Mouse (Mus musculus) liver, postnatal 0 days (tissue): ENCODE data around the gene Zfp148. TPM values are rescaled to one million over a fixed set of nuclear protein-coding genes. Genes with fewer than 3 reads are reported as not detected.

Experiments used
- ATAC-seq: fragments of 200-750 bp; cut with Nextera tagmentation; 2 replicates; pipeline ENCODE4 v1.8.0; 2017; ENCODE audit warnings: mild to moderate bottlenecking, moderate library complexity
- DNase-seq: peaks from one replicate; pipeline ENCODE4 v3.0.0-alpha.2; 2016
- H3K27ac ChIP-seq: fragments of 300-500 bp; sonication (generic); 2 replicates; pipeline ENCODE4 v1.5.1; 2014; ENCODE audit warnings: antibody characterized with exemption, moderate library complexity, mild to moderate bottlenecking, low read depth
- H3K27me3 ChIP-seq: fragments of 300-500 bp; sonication (generic); 2 replicates; pipeline ENCODE4 v1.6.1; 2014; ENCODE audit warnings: low read length, control low read depth, mixed read lengths; ENCODE audit not compliant: insufficient read depth
- H3K36me3 ChIP-seq: fragments of 300-500 bp; sonication (generic); replicated peaks from 2 replicates; pipeline ENCODE4 v1.6.1; 2014; ENCODE audit warnings: mild to moderate bottlenecking, control low read depth, low read length, moderate library complexity, mixed read lengths; ENCODE audit not compliant: insufficient read depth
- H3K4me1 ChIP-seq: fragments of 300-500 bp; sonication (generic); 2 replicates; pipeline ENCODE4 v1.6.1; 2014; ENCODE audit warnings: antibody characterized with exemption, mild to moderate bottlenecking, control low read depth; ENCODE audit not compliant: insufficient read depth
- H3K4me2 ChIP-seq: fragments of 300-500 bp; sonication (generic); 2 replicates; pipeline ENCODE4 v1.6.1; 2014; ENCODE audit warnings: low read depth, mild to moderate bottlenecking, low read length, moderate library complexity, mixed read lengths
- H3K4me3 ChIP-seq: fragments of 300-500 bp; sonication (generic); 2 replicates; pipeline ENCODE4 v1.5.1; 2014; ENCODE audit warnings: low read depth, low read length
- H3K9ac ChIP-seq: fragments of 300-500 bp; sonication (generic); replicated peaks from 2 replicates; pipeline ENCODE4 v1.6.1; 2014; ENCODE audit warnings: mild to moderate bottlenecking, moderate library complexity
- H3K9me3 ChIP-seq: fragments of 300-500 bp; sonication (generic); 2 replicates; pipeline ENCODE4 v1.6.1; 2016; ENCODE audit warnings: mild to moderate bottlenecking, control low read depth, low read length, mixed read lengths
- CTCF ChIP-seq: sonication (generic); IDR thresholded peaks from 2 replicates; pipeline ENCODE4 v1.5.1; 2016; ENCODE audit warnings: antibody characterized with exemption, low read depth
- EP300 ChIP-seq: IDR thresholded peaks from 2 replicates; pipeline ENCODE4 v1.6.1; 2016; ENCODE audit warnings: antibody characterized with exemption, low read depth, mild to moderate bottlenecking
- WGBS: fragments of 180-500 bp; shearing (Covaris S2); extraction: QIAGEN DNeasy Blood & Tissue Kit; methylation state at CpG from one replicate; pipeline ENCODE4 v1.1.7; 2014; ENCODE audit not compliant: insufficient replicate concordance; 5-methylcytosine and 5-hydroxymethylcytosine counted together
- polyA plus RNA-seq: library from polyadenylated mRNA; unstranded; fragments of >200 nt; fragmentation: Nextera tagmentation; extraction: Ambion mirVana; gene quantifications from 2 replicates; pipeline ENCODE4 v1.2.1, GENCODE M21; 2015

Zfp148 gene
- polyA plus RNA-seq, 1 experiment from 2014 or later = 13.2 TPM

GRCm38 (mm10) chr16:33357805-33358204, 22.8 kb upstream of the Zfp148 start:
- Histone ChIP-seq H3K9ac (no peak overlapping the region), H3K36me3 (no peaks in the 10 kb centered on the region), H3K9me3 (no peaks in the 10 kb centered on the region), H3K27ac (no peak overlapping the region), H3K27me3 (no peaks in the 10 kb centered on the region), H3K4me1 (no peaks in the 10 kb centered on the region), H3K4me2 (no peak overlapping the region), H3K4me3 (no peak overlapping the region)
- DNase-seq = no peak
- no peak for ATAC-seq
- WGBS = 54% methylated on average over 6 of the region's 6 CpGs
- TF ChIP-seq EP300 = no peak
- TF ChIP-seq CTCF = no peak

DNA sequence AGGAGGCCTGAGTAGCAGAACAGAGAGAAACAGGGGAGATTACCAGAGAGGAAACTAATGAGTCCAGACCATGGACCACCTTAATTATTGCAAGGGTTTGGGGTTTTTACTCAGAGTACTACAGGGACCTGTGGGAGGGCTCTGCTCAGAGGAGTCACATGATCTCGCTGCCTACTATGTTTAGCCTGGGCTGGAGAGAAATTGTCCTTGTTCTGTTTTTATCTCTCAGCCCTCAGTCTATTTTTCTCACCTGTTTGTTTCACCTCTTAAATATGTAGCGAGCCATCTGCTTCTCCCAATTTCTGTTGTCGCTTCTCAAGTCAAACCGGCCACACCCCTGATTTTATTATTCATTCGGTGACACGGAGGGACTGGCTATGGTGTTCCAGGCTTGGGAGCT, 14.9 kb upstream of the Zfp148 start:
- H3K9me3 ChIP-seq = no peaks in the 10 kb centered on the region
- no peak for DNase-seq
- H3K36me3 ChIP-seq = no peaks in the 10 kb centered on the region
- no peak overlapping the region for H3K4me2 ChIP-seq
- TF ChIP-seq EP300 (no peak), CTCF (no peak)
- H3K27me3 ChIP-seq = no peaks in the 10 kb centered on the region
- H3K4me1 ChIP-seq = no peaks in the 10 kb centered on the region
- no peak overlapping the region for H3K27ac ChIP-seq
- H3K9ac ChIP-seq = no peak overlapping the region
- 83% methylated on average over 6 of the region's 6 CpGs for WGBS
- no peak for ATAC-seq
- no peak overlapping the region for H3K4me3 ChIP-seq

DNA sequence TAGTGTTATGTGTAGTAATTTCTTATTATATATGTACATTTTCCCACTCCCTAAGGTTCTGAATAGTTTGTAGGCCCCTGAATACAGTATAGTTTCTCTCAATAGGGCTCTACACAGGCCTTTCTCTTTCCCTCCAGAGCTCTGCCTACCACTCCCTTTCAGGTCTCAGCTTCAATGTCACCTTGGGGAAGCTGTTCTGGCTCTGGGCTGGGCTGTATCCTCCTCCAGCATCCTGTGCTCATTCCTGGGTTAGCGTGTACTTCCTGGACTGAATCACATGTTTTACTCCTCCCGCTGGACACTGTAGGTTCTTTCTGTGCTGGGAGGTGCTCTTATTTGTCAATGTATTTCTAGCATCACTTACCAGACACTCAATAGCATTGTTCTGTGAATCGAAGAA, 12.0 kb upstream of the Zfp148 start:
- no peak for DNase-seq
- Histone ChIP-seq H3K36me3 (no peaks in the 10 kb centered on the region), H3K9me3 (no peaks in the 10 kb centered on the region), H3K4me1 (no peaks in the 10 kb centered on the region), H3K4me2 (no peak overlapping the region), H3K27ac (no peak overlapping the region), H3K9ac (no peak overlapping the region), H3K4me3 (no peak overlapping the region), H3K27me3 (no peaks in the 10 kb centered on the region)
- WGBS = 80% methylated on average over 3 of the region's 3 CpGs
- no peak for ATAC-seq
- TF ChIP-seq EP300 = no peak
- TF ChIP-seq CTCF = no peak

DNA sequence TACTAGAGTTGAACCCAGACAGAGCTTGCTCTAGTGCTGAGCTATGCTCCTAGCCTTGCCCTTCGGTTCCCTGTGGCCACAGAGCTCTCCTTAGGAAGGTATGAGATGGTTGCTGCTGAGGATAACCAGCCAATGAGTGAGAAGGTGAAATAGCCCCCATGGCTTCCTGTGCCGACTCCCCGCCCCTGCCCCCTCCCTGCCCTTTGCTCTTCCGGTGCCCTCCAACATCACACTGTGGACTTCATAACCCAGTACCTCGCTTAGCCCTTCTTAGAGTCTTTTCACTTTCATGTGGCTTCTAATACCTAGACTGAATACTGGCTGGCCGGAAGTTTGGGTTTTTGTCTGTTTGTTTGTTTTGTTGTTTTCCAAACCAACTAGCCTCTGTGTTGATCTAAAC, 9.8 kb upstream of the Zfp148 start:
- DNase-seq = no peak
- TF ChIP-seq CTCF (no peak), EP300 (no peak)
- 30% methylated on average over 6 of the region's 6 CpGs for WGBS
- Histone ChIP-seq H3K9ac (no peak overlapping the region), H3K36me3 (no peaks in the 10 kb centered on the region), H3K9me3 (no peaks in the 10 kb centered on the region), H3K27me3 (no peaks in the 10 kb centered on the region), H3K4me2 (no peak overlapping the region), H3K4me3 (no peak overlapping the region), H3K4me1 (no peaks in the 10 kb centered on the region), H3K27ac (no peak overlapping the region)
- no peak for ATAC-seq

- no peaks in the 10 kb centered on the region for H3K4me1 ChIP-seq
- H3K36me3 ChIP-seq = no peaks in the 10 kb centered on the region
- H3K9ac ChIP-seq = no peak overlapping the region
- H3K4me2 ChIP-seq = no peak overlapping the region
- 50% methylated on average over 5 of the region's 5 CpGs for WGBS
- no peaks in the 10 kb centered on the region for H3K9me3 ChIP-seq
- DNase-seq (no peak), ATAC-seq (no peak)
- no peak overlapping the region for H3K27ac ChIP-seq
- no peak for TF ChIP-seq CTCF
- TF ChIP-seq EP300 = no peak
- H3K4me3 ChIP-seq = no peak overlapping the region
- H3K27me3 ChIP-seq = no peaks in the 10 kb centered on the region
Measured at GRCm38 (mm10) chr16:33372611-33373010, 8.0 kb upstream of the Zfp148 start.

DNA sequence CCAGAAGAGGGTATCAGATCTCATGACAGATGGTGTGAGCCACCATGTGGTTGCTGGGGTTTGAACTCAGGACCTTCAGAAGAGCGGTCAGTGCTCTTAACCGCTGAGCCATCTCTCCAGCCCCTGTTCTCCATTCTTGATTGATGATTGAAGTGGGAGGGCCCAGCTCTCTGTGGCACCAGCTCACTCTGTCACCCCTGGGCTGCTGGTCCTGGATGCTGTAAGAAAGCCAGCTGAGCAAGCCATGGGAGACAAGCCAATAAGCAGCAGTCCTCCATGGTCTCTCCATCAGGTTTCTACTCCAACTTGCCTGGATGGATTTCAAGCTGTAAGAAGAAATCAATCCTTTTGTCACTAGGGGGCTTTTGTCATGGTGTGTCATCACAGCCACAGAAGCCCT, 7.3 kb upstream of the Zfp148 start:
- Histone ChIP-seq H3K4me3 (no peak overlapping the region), H3K9ac (no peak overlapping the region), H3K27me3 (no peaks in the 10 kb centered on the region), H3K36me3 (no peaks in the 10 kb centered on the region), H3K4me2 (no peak overlapping the region), H3K27ac (no peak overlapping the region), H3K9me3 (no peaks in the 10 kb centered on the region), H3K4me1 (no peaks in the 10 kb centered on the region)
- no peak for ATAC-seq
- no peak for TF ChIP-seq EP300
- TF ChIP-seq CTCF = no peak
- WGBS = 79% methylated on average over 2 of the region's 2 CpGs
- DNase-seq = no peak

GRCm38 (mm10) chr16:33376266-33376665, 4.4 kb upstream of the Zfp148 start:
- Histone ChIP-seq H3K27me3 (no peaks in the 10 kb centered on the region), H3K27ac (no peak overlapping the region), H3K4me3 (no peak overlapping the region), H3K4me1 (peaks cover 4% of the 10 kb centered on the region; the same call in 1 of the 2 replicates), H3K4me2 (no peak overlapping the region), H3K9ac (no peak overlapping the region), H3K36me3 (no peaks in the 10 kb centered on the region), H3K9me3 (no peaks in the 10 kb centered on the region)
- WGBS = 72% methylated on average over 5 of the region's 5 CpGs
- no peak for DNase-seq
- TF ChIP-seq EP300 (no peak), CTCF (no peak)
- ATAC-seq = no peak
